Mouse (Mus musculus) heart, postnatal 10 days (tissue): ENCODE data around the gene Dock4. TPM values are rescaled to one million over a fixed set of nuclear protein-coding genes. Genes with fewer than 3 reads are reported as not detected.

Source experiments
- DNase-seq, 2 experiments: peaks; one replicate each; pipeline ENCODE4 v3.0.0; 2021
- intact Hi-C: fragments of 180-260 bp; cut with DNase I; formaldehyde crosslinking; loops from one replicate; pipeline ENCODE4 v1.15.1; 2025
- total RNA-seq, 2 experiments: library from RNA; stranded (reverse); gene quantifications; 2 replicates each; pipeline ENCODE4 v1.2.3; 2021

The Dock4 gene
- total RNA-seq: 10 to 100 TPM; 18.8 to 21.1 TPM

DNA sequence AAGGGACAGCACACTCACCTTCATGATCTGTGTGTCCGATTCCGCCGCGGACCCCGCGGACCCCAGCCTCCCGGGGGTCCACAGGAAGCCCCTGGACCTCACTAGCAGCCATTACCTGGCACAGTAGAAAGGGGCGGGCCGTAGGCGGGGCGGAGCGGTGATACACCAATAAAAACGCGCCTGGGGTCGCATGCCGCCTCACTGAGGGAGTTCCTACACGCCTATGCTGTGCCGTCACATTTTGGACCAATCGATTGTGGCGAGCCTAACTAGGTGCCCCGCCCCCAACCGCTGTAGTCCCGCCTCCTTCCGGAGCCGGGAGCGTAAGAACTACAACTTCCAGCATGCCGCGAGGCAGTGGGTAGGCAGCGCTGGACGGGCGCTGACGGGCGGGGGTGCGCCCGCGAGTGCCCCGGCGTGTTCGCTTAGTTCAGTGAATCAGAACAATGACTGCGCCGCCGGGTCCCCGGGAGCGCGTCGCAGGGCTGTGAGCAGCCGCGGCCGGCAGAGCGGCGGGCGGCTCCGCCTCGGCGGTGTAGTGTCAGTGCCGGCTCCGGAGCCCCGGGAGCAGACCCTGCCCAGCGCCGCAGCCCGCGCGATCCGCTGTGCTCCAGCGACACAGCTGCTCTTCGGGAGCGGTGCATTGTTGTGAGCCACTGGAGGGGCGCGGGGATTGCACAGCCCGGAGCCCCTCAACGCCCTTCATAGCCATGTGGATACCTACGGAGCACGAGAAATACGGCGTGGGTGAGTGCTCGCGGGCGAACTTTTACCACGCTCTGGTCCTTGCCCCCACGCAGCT, at the start of gene Dock4, which contains the start of gene Zfp277:
Dock4 (plus strand) TSS at position 305 of the 802 bp plus-strand sequence.
Zfp277 (minus strand) TSS at position 255 of the 802 bp plus-strand sequence.
- peak; percentile 100 for DNase-seq
- intact Hi-C loops: loop anchor here (2.0 to 5.0 kb wide), 5 partner anchors 51 to 371 kb away; no protein-coding TSS in a partner anchor

DNA sequence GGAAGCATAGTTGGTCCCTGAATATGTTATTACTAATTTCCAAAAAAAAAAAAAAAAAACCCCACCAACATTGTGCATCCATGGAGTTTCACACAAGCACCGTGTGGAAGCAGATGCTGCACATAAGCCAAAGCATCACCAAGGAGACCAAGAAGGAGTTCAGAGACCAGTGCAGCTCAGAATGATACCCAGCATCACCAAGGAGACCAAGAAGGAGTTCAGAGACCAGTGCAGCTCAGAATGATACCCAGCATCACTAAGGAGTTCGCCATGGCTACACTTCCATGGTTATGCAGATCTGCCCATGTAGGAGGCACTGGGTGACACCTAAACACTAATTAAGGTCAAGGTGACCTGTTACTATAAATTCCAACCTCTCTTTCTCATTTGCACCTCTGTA, 46.8 kb upstream of the Dock4 start:
- intact Hi-C loops: loop anchor here (2.0 kb wide), 1 partner anchor 14 kb away; no protein-coding TSS in a partner anchor
- DNase-seq: no peak

DNA sequence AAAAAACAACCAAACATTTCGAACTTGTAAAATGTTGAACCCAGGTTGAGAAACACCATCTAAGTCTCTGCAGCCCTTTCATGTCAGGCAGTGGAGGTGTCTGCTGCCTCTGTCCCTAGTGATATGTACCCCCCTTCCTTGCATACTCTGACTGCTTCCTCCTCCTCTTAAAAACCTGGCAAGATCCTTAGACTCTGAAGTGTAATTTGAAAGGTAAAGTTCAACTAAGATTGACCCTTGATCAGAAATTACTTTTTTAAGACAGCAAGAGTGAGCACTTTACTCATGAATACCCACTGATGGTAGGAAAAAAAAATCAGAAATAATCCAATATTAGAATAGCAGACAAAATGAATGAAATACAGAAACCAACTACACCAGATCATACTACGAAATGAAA, 46.4 kb upstream of the Dock4 start:
- DNase-seq: no peak
- intact Hi-C loops: loop anchor here (2.0 kb wide), 1 partner anchor 13 kb away; no protein-coding TSS in a partner anchor

DNA sequence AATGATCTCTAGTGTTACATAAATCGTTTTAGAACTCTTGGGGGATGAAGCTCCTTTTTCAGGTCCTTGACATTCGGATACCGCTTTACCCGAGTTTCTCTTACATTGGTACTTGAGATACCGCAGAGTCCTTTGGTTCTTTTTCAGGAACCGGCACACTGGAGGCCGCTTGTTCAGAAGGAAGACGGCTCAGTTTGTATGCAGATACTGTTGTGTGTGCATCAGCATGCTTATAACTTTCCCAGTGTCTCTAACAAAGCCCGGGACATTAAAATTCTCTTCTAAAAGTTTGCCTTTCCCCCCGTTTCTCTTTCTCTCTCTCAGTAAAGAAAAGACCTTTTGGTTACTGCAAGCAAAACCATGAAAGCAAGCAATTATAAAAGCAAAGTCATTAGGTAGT, 45.9 kb upstream of the Dock4 start:
- no peak for DNase-seq
- intact Hi-C loops: loop anchor here (2.0 kb wide), 1 partner anchor 13 kb away; no protein-coding TSS in a partner anchor

DNA sequence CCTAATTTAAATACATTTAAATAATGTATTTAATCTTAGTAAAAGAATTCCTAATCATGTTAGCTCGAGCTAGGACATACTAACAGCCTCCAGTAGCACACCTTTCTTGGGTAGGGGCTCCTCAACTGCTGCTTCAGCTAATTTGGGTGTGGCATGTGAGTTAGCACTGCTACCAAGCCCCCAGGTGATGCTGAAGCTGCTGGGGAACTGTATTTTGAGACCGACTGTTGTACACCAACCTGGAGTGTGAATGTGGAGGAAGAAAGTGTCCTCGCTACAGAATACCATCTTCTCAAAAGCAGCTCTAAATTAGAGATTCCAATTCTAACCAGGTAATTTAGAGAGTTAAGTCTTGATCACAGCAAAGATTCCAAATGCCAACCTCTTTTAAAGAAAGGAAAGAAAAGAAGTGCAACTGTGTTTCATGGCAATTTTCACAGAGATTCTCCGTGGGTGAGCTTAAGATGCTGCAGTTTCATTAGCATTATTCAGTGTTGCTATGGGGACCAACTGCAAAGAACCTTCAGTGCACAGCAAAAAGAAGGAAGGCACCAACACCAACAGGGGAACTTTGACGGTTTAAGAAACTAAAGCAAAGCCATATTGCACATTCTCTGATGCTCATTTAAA, 31.0 kb upstream of the Dock4 start:
- intact Hi-C loops: no loop called here
- no peak for DNase-seq

DNA sequence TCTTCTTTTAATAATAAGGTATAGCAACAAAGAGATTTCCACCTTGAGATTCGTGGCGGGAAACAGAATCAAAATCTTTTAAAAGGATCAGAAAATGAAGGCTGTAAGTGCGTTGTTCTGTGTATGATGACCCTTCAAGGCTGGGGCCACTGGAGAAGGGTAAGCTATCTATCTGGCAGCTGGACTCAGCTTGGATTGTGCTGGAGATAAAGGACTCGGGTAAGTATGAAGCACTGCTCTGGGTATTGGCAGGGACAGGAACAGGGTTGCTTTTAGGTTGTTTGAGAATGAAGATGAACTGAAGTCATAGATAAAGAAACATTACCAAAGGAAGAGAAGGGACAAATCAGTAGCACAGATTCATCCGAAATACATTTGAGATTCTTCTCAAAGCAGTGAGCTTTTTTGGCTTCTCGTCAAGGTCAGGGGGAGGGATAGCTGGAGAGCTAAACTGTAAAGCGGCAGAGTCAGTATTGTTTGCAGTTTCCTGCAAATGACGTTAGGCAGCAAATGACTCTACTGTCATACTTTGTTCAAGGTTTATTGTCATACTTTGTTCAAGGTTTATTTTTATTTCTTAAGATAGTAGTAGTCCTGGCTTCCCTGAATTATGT, 30.3 kb upstream of the Dock4 start:
- peak; percentile 30 for DNase-seq
- intact Hi-C loops: no loop called here

DNA sequence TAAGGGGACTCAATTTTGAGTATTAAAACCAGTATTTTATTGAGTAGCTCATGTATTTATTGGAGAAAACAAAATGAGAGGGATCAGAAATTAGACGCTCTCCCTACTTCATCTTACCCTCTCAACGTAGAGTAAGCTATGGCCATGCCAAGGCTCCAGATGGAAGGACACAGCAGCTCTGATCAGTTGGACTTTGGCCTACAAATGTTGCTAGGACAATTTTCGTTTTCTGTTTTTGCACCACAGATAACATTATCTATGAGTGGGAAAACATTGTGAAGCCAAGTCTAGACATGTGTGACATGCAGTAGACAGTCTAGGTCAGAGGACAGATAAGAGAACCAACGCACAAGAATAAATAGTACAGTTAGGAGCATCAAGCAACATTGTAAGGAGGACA, 28.5 kb upstream of the Dock4 start:
- intact Hi-C loops: no loop called here
- no peak for DNase-seq

DNA sequence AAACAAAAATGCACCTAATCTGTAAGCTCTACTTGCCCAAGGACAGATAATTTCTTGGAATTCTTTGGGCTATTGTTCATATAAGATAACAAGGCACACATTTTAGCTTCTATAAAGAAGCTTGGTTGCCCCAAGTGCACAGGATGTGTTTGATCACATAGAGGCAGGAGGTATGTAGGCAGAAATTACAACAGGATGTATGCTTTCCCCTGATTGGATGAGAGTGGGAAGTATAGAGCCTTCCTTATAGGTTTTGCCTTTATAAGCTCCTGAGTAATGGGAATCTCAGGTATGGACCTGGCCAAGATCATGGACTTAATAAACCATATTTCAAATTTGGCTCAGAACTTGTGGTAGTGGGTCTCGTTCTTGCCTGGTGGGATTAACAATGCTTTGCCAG, 20.8 kb upstream of the Dock4 start:
- DNase-seq: no peak
- intact Hi-C loops: no loop called here

DNA sequence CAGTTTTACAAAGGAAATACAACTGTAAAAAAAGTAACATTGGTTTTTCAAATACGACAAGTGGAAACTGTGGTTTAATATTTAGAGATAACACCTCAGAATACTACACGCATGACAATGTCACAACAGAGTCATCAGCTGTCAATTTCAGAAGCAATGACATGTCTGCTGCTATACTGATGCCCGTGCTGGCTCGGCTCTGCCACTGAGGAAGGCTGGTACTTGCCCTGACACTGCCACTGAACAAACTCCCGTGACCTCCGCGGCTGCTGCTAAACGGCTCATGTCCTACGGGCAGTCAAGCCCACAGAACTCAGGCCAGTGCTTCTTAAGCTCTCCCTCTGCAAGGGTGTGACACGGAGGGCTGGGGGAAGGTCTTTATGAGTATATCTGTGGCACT, 18.1 kb upstream of the Dock4 start:
- DNase-seq: no peak
- intact Hi-C loops: no loop called here

DNA sequence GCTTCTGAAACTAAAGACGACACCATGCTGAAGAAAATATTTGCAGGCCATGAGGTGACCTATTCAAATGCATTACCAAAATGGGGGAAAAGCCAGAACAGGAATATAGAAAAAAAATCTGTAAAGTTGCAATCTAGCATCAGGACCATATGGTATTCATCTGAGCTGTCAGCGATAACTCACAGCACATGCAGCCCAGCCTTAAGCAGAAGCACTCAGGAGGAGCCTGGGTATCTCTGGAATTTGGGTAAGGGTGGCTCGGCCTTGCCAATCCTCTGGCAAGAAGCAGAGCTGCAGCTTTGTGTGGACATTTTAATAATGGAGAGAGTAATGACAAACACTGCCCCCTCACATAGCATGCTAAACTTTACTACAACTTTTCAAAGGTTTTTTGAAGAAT, 15.8 kb upstream of the Dock4 start:
- intact Hi-C loops: no loop called here
- no peak for DNase-seq

DNA sequence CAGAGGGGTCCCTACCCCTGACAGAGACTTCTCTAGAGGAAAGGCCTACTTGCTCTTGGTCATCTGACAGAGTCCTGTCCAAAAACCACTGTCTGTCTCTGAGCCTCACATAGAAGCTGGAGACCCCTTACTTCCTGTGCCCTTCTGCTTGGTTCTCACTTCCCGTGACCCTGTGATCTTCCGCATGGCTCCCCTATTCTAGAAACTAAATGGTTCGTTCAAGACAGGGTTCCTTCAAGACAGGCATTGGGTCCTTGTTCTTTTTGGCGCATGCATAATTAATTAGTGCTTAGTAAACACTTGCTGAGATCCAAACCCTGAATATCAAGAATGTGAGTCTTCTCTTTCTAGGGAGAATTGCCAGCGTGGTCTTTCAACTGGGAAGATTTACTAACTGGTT, 14.7 kb upstream of the Dock4 start:
- intact Hi-C loops: no loop called here

DNA sequence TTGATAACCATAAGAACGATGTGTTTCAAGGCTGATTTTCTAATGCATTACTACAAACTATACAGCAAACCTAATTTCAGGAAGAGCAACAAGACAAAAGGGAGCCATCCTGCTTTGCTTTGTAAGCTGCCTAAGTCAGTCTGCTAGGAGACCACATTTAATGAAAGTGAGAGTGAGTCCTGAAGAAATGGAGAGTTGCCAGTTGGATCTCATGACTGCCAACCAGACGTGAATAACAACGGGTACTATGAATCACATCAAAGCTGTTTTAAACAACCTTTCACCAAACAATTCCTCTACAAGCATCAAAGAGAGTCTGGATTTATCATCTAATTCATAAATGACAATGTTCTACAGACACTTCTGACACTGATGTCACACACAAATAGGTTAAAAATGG, 11.7 kb upstream of the Dock4 start:
- DNase-seq: no peak
- intact Hi-C loops: no loop called here

More for the DNA sequence above, 14.7 kb upstream of the Dock4 start:
- no peak for DNase-seq

DNA sequence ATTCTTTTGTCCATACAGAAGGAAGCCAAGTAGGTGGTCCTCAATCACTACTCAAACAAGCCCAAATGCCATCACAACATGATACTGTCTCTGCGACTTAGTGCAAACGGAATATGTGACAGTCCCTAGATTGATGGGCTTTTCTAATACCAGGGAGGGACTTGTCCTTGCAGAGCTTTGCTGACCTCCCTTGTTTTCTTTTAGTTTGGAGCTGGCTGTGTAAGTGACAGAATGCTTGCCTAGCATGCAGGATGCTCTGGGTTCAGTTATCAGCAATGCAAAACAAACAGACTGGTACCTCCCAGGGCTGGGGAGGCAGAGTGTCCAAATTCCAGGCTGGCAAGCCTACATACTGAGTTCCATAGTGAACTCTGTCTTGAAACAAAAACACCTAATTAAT, 7.7 kb upstream of the Dock4 start:
- DNase-seq: no peak

DNA sequence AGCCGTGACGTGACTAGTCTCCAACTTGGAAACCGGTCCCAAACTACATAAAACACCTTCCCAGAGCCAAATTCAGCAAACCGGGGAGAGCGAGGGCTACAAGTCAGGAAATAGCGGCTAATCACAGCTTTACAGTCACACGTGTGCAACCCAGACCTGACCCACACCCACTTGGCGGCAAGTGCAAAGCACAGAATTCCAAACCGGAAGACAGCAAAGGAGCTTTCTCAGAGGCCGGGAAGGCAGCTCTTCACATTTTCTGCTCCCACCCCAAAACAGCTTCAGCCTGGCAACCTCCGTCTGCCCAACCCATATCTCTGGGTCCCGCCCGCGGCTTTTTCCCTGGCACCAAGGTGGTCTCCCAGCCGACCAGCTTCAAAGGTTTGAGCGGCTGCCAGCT, 546 bp upstream of the Dock4 start:
- intact Hi-C loops: loop anchor here (5.0 kb wide), 4 partner anchors 52 to 372 kb away; no protein-coding TSS in a partner anchor
- peak in 1 of 2 experiments; percentile 69 for DNase-seq

More for the DNA sequence above, 7.7 kb upstream of the Dock4 start:
- intact Hi-C loops: no loop called here

DNA sequence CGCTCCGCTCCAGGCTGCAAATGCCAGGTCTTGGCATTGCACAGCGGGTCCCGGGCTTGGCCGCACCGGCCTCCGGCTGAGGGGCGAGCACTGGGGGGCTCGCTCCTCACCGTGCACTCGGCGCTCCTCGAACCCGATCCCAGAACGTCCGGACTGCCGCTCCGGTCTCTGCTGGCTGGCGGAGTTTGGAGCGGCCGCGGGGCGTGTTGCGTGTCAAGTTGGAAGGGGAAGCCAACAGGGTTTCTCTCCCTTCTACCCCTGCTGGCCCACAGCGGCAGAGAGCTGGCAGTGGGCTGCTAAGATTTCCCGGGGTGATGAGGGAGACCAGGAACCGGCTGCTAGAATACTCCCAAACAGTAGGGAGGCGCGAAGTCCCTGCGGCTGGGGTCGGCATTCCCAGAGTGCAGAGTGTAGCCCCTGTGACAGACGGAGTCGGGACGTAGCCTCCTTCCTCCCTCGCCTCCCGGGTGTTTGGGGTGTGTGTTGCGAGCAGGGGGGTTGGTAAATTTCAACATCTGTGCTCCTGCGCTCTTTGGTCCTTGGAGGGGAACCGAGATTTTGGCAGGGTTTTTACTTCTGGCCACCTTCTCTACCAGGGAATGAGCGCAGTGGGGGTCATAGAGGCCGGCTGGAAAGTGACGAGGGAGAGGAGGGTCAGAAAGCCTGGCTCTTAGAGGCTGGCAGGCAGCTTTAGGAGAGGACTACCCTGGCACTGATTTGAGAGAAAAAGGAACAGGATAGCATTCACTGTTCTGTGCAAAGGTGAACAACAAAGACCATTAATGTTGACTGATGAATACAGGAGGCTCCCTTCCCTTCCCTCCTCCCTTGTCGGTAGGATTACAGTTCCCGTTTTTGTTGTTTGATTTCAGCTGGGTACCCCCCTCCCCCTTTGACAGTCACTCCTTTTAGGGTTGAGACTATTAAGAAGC, 964 bp downstream of the Dock4 start:
- peak; percentile 67 for DNase-seq
- intact Hi-C loops: loop anchor here (2.0 to 5.0 kb wide), 5 partner anchors 51 to 371 kb away; no protein-coding TSS in a partner anchor

DNA sequence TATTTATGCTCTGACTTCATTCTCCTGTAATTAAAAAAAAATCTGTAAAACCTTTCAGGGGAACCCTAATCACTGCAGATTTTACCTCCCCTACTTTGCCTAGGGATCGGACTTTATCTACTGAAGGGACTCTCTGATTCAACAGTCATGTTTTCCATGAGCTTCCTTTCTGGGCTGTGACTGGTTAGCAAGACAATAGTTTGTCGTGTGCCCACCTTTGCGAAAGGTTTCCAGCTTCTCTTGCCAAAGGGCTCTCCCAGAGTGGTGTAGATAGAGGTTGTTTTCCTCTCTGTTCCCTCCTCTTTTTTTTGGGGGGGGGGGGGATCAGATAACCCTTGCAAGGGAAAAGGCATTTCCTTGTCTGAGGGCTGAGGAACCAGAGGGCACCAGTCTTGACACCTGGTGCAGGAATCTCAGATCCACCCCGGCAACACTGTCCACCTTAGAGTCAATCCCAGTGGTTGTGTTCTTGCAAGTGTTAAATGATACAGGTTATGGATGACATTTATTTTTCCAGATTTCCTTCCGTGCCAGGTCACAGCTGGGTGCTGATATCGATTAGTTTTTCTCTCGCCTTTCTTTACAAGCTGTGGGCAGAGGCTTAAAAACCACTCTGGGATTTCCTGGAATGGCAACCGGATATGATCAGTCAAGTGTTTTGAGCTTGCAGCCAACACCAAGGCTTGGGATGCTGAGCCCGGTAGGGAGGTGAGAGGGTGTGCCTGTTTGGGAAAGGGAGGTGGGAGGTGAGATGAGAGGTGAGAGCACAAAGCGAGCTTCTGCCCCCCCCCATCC, 2.0 kb downstream of the Dock4 start:
- intact Hi-C loops: loop anchor here (2.0 to 5.0 kb wide), 6 partner anchors 25 to 370 kb away; no protein-coding TSS in a partner anchor
- peak in 1 of 2 experiments; percentile 37 for DNase-seq

DNA sequence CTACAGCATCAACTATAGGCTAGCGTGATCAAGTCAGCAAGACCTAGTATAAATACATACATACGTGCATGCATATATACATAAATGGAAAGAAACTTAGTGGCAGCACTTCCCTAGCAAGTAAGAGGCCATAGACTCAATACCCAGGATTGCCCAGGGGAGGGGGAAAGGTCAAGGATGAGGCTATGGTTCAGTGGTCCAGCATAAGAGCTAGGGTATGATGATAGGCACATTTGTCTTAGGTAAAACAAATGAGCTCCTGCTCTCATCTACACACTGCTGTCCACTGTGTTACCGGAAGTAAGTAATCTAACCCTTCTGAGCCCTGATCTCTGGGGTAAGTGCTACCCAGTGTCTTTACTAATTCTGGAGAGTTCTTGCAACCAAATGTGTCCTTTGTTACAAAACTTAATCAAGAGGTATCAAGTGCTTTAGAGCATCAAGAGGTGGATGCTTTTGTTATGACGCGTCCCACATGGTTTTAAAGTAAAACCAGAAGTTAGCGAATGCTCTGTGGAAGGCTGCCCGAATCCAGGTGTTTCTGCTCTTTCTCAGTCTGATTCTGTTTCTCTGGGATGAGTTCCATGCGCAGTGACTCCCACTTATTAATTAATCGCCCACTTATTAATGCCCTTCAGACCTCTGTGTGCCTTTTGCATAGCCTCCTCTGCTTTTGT, 3.5 kb downstream of the Dock4 start:
- DNase-seq: no peak
- intact Hi-C loops: loop anchor here (2.0 to 5.0 kb wide), 5 partner anchors 24 to 368 kb away; no protein-coding TSS in a partner anchor

DNA sequence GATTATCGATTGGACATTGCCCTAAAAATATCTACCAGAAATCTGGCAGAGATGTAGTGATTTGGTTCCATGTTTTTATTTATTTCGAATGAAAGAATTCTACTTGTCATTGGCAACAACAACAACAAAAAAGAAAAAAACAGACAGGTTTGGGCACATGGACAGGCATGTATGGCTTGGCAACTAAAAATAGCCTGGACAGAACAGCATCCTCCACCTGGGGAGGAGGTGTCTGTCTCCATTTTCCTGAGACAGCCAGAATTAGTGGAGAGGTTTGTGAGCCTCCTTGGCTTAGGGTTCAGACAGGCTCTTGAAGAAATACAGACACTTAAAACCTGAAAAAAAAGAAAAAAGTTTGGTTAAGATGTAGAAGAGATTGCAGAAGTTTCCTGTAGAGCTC, 10.8 kb downstream of the Dock4 start:
- DNase-seq: no peak
- intact Hi-C loops: no loop called here

DNA sequence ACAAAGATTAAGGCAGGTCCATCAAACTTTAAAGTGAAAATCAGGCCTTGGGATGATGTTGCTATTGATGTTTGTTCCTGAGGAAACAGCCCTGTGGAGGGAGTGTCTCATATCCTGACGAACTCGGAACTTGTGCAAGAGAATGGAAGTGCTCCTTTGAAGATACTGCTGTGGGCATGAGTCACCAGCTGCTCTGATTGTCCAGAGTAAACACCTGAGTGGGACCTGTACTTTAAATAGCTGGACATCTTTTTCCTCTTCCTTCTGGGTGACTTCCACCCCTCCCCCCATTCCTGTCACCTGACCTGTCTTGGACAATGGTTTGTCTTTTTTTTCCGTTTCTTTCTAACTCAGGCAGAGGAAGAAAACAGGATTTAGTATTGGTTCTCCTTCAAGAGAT, 13.2 kb downstream of the Dock4 start:
- DNase-seq: peak; percentile 59 to 66
- intact Hi-C loops: no loop called here
